Mouse (Mus musculus): ENCODE measurements around the gene Ssu2.

Gene Ssu2

DNA sequence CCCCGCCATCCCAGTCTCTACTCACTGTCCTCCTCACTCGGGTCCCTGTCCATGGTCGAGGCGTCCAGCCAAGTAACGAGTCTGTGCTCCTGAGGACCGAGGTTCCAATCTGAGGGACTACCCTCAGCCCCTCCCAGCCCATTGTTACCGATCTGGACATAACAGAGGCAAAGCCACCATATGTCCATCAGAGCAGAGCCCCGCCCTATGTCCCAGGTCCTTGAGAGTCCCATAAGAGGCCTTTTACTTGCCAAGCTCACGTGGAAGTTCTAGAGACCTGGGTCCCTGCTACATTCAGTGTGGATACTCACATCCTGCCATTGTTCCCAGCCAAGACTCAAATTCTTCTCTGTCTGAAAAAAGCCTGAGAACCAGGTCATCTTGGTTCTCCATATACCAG, at the start of gene Ssu2:
Gene Ssu2, minus strand, starts transcription at position 77 of the 400 bp plus-strand sequence.
- in situ Hi-C loops (cut with MboI), result no loop called here

DNA sequence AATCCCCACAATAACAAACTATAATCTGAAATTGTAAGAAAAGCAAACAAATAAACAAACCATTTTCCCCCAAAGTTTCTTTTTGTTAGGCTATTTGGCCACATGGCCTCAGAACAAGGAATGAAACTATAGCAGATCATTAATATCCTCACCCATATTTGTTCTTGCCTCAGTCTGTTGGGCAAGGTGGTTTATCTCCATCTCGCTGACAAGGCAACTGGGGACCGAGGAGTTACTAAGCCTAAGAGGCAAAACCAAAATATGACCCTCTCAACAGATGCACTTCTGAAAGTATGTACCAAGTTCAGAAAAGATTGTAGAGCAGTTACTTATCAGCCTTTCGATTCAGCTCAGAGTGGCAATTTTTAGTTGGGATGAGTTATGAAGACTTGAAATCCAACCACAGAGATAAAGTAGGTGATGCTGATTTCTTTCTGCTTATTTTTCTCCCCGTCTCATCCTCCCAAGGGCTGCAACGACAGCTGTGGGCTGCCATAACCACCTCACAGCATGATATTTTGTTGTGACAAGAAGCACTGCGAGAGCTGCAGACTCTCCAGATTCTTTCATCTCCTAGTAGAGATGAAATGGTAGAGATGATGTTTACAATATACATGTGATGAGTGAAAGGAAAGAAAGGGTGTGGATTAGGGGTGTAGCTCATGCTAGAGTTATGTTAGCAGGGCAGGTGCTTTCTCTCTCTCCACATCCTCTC, 38.4 kb upstream of the Ssu2 start:
- in situ Hi-C loops (cut with MboI), result no loop called here

DNA sequence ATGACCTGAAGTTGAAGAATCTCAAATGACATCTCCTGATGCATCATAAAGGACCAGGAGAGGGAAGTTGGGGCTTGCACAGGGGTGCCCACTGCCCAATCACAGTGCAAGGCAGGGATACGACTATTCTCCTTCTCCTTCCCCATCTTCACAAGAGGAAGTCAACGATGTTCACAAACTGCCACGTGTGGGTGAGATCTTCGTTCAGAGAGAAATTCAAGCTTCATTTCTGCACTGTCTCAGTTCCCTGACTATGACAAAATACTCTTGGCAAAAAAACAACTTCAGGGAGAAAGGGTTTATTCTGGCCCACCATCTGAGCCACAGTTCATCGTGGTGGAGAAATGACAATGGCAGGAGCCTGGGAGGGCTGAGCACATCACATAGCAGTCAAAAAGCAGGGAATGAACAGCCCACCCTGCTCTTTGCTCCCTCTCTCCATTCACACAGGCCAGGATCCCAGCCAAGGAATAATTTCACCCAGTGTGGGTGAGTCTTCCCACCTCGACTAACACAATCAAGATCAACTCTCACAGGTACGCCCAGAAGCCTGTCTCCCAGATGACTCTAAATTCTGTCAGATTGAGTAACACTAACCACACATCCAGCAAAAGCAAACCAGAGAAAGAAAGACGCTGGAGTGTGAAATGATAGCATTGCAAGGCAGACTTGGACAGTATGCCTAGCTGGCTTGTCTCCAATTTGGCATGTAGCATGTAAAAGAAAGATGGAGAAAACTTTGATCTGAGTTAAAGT, 36.1 kb upstream of the Ssu2 start:
- in situ Hi-C loops (cut with MboI), result no loop called here

DNA sequence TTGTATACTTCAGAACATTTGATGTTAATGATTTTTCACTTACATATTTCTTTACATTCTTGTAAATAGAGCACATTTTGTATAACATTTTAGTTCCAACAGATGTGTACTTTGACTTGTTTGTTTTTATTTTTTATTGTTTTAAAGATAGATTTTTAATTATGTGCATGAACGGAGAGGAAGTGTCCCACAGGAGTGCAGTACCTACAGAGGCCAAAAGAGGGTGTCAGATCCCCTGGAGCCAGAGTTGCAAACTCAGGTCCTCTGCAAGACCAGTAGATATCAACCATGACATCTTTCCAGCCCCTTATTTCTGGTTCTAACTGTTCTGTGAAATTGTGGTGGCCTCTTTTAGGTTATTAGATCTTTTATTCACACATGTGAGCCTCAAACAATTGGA, 33.1 kb upstream of the Ssu2 start:
- in situ Hi-C loops (cut with MboI), result no loop called here

DNA sequence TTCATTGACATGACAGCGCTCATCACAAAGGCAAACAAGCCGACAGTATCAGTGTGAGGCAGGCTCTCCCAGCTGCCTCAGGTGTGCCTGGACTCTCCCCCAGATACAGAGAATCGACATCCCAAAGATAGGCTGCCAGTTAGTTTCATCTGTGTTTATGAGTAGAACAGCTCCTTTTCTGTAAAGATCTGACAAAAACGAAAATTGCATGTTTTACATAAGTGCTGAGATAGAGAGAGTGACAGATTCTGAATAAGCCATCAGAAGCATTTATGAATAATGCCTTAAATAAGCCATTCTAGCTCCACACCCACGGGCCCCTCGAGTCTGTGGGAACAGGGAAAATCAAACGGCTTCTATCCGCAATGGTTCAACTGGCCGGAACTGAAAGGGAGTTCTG, 31.5 kb upstream of the Ssu2 start:
- in situ Hi-C loops (cut with MboI), result no loop called here

DNA sequence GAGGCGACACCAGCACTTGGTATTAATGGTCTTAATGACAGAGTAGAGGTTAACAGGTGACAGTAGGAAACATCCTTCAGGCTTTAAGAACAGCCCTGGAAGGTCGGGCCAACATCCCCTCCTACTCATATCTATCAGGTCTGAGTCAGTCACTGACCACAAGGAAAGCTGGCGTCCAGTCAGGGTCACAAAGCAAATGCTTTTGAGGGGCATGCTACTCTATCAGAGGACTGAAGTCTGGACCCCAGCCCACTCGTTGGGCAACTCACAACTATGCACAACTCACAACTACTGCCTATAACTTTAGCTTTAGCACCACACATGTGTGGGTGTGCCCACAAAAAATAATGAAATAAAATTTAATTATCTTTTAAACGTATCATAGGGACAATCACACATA, 16.3 kb upstream of the Ssu2 start:
- in situ Hi-C loops (cut with MboI), result no loop called here

DNA sequence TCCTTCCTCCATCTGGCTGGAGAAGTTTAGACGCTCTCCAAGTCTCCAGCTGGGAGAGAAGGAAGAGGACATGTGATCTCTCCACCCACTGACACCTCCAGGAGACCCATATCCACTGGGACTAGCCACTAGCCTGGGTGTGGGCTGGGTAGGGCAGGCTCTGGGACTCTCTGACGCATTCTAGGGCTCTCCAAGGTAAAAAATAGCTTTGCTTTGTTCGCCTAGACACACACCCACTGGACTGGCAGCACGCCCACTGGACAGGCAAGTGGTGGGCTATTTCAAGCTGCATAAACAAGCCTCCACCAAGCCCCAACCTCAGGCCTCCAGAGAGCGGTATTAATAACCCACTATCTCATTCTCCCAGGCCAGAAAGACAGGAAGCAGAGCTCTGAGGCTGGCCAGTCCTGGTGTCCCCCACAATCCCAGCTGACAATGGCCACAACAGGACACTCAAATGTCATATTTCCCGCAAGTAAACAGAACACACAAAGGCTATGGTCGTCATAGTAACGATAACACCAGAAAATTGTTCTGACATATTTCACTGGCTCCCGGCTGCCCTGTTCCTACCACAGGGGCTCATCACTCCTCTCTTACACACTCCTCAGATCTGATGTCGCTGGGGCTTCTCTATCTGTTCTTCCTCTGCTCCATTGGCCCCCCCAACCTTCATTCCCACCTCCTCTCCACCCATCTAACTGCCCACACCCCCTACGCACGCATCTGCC, 14.3 kb upstream of the Ssu2 start:
- in situ Hi-C loops (cut with MboI), result no loop called here

DNA sequence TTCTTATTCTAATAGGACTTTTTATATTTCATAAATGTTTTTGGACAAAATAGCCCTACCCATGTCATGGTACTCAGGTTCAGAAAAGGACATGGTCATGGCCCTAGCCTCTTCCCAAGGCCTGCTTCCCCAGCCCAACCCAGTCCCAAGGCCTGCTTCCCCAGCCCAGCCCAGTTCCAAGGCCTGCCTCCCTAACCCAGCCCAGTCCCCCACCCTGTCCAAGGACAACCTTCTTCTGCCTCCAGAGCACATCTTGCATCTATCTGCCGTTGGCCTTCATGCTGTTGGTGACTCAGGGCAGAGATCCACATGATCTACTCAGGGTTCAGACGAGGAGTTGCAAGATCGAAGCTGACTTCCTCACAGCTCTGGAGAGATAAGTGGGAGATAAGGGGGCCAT, 9.5 kb upstream of the Ssu2 start:
- in situ Hi-C loops (cut with MboI), result no loop called here

DNA sequence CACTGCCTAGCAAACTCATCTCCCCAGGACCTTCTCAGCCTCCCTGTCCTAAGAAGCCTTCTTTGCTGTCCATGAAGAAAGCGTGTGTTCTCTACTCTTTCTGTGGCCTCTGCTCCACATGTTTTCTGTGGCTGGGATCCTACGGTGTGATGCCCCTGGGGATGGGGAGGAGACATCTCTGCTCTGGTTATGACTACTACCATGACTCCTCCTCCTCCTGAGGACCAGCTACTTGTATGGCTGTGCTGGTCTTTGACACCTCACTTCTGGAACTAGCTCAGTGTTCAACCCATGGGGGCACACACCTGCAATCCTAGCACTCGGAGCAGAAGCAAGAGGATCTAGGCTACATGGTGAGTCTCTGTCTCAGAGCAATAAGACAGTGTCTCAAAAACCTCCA, 8.5 kb upstream of the Ssu2 start:
- in situ Hi-C loops (cut with MboI), result no loop called here

DNA sequence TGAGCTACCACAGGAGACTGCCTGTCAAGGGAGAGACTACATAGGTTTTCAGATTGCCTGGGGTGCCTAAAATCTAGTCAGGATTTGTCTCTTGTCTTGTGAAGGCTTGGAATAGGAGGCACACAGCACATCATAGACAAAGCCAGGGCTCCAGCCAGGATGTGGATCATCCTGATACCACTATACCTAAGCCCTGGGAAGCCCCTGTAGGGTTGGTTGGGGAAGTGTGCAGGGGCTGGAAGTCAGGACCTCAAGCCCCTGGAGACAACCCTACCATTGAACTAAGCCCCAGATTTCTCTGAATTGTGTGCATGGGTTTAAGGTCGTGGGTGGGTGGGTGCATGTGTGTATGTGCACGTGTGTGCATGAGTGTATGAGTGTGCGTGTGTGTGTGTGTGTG, 562 bp upstream of the Ssu2 start:
- in situ Hi-C loops (cut with MboI), result no loop called here

DNA sequence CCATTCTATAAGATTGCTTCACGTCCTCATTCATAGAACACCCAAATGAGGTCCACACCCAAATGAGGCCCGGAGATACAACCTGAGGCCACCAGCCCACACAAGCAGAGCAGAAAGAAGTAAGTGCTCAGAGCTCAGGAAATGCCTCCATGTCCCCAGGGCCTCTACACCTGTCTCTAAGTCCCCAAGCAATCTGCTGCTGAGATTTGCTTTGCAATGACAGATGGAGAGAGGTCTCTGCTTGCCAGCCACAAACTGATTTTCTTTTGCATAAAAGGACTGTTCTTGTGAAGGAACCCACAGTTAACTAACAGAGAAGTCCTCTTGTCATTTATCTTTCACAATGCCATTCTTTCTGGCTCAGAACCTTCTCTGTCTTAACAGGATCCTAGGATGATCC, 1.6 kb downstream of the Ssu2 start:
- in situ Hi-C loops (cut with MboI), result no loop called here

DNA sequence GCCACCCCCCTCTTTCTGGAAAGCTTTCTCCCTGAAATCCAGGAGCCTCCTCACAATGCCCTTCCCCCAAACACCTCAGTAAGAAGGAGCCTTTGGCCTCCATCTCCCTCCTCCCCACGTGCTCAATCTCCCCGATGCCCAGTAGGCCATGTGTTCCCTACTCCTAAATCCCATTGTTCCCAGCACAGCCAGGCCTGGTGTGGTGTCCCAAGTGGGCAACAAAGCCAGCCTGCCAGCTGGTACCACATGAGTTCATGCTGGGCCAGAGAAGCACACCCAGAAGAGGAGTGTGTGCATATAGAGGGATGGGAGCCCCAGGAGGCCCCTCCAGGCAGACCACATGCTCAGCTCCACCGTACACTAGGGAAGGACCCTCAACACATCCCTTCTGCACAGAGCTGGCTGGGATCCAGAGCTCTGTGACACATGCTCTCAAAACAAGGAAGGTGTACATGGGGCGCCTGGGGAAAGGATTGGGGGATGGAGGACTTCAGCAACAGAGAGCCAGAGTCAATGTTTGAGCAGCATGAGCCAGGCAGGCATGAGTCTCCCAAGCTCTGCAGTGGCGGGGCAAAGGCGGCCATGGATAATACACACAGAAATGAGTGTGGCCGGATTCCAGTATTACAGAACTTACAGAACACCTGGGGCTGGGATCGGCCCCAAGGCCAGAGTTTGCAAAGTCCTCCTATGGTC, 4.7 kb downstream of the Ssu2 start:
- in situ Hi-C loops (cut with MboI), result no loop called here

DNA sequence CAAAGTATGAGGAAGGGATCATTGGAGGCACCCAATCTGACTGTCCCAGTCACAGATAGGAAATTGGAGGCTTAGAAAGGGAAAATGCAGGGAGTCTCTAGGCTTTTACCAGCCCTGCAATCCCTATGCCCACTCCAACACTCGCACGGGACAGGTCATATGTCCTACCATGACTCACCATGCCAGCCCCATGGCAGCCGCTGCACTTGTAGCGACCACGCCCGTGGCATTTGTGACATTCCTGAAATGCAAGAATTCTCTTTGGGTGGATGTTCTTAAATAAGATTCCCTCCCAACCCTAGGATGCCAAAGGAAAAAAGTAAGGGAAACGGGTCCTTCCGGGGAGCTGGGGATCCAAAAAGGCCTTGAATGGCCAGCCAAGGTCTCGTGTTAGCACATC, 8.8 kb downstream of the Ssu2 start:
- in situ Hi-C loops (cut with MboI), result no loop called here

DNA sequence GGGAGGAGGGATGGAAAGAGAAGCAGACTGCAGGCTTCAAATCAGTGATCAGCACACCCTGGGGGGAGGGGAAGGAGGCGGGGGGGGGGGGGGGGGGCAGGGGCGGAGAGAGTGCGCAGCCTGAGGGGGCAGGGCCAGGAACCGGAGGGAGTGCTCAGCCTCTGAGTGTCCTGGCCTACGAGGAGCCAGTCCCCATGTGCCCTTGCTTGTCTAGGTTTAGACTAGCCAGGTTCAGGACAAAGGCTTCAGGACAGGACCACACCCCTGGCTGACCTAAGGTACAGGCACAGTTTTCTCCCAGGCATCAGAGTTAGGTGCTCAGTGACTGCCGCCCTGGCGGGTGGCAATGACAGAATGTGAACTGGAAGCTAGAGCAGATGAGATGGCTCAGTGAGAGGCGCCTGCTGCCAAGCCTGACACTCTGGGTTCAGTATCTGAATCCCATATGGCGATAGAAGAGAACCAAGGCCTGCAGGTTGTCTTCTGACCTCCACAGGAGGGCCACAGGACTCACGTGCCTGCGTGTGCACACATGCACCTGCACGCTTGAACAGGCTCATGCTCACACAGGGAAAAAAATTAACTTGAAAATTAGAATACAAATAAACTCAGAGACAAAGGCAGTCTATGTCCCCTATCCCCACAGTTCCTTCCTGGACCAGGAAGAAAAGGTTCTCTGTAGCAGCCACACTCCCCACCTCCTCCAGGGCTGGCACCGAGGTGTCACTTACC, 12.0 kb downstream of the Ssu2 start:
- in situ Hi-C loops (cut with MboI), result no loop called here

DNA sequence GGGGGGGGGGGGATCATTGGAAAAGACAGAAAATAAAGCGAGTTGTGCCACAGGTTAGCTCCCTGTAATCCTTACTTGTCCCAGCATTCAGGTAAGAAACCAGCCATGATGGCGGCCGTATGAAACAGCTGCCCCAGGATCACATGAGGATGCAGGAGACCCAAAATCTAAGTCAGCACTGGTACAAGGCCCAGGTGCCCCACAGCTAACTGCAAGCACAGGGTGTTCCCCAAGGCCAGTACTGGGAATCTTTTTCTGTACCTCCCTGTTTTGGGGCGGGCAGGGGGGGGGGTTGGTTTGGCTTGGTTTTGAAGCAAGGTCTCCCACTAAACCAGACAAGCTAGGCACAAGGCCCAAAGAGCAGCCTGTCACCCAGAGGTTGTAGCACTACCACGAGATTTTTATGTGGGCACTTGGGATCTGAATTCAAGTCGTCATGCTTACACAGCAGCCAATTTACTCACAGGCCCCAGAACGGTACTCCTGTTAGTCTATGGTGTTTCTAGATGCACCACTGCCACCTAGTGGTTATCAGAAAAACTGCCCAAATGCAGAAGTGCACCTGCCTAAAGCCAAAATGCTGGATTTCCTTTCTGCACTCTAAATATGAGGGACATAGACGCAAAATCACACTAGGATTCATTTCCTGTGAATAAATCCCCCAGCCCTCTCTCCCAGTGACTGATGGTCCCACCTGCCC, 13.8 kb downstream of the Ssu2 start:
- in situ Hi-C loops (cut with MboI), result loop anchor here (25.0 kb wide), 1 partner anchor 162 kb away; no protein-coding TSS in a partner anchor

DNA sequence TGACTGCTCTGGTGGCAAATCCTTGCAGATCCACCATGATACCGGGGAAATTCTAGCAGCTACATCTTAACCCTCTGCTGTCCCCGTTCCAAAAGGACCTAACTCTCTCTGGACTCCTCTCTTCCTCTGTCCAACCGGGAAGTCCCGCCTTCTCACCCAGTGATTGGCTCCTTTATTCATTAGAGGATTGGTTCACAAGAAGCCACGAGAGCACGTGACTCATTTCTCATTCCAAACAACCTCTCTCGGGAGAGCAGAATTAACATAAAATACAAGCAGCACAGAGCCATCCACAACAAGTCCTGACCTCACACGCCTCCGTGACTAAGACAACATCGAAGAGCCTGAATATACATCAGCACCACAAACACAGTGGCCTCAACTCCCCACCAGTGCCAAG, 22.5 kb downstream of the Ssu2 start:
- in situ Hi-C loops (cut with MboI), result loop anchor here (25.0 kb wide), 1 partner anchor 153 kb away; no protein-coding TSS in a partner anchor

DNA sequence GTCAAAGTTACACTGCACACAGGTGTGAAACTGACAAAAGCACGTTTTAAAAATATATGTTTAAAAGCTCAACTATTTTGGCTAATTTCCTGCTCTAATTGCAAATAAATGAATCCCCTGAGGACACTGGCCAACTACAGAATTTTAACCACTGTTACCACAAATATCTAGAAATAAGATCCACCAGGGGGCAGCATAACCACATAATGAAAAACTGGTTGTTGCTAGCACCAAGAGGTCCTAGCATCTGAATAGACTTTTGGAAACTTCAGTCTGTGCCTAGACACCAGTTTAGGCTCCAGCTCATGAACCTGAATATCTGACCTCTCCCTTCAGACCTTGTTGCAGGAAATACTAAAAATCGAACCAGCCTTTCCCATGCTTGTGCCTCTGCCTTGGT, 23.2 kb downstream of the Ssu2 start:
- in situ Hi-C loops (cut with MboI), result loop anchor here (25.0 kb wide), 1 partner anchor 152 kb away; no protein-coding TSS in a partner anchor

DNA sequence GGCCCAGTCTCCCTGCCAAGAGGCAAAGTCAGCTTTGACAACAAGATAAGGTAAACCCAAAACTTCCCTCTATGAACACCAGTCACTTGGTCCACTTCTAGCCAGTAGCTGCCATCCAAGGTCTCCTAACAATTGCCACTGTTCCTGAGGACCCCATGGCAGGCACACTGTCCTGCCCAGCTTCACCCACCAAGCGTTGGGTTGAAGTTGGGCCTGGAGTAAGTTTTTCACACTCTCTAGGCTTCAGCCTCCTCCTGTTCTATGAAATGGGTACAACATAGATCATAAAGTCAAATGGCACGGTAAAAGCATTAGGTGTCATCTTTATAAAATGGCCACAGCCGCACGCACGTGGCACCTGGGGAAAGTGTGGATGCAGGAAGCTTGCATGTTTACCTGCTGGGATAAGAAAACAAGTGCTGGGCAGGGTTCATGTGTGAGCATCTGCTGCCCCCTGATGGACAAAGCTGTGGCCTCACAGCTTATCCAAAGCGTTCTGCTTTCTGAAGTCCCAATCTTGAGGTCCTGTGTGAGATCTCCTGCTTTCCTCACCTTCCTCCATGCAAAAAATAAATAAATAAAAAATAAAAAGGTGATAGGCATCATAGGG, 25.4 kb downstream of the Ssu2 start:
- in situ Hi-C loops (cut with MboI), result loop anchor here (25.0 kb wide), 1 partner anchor 150 kb away; no protein-coding TSS in a partner anchor

DNA sequence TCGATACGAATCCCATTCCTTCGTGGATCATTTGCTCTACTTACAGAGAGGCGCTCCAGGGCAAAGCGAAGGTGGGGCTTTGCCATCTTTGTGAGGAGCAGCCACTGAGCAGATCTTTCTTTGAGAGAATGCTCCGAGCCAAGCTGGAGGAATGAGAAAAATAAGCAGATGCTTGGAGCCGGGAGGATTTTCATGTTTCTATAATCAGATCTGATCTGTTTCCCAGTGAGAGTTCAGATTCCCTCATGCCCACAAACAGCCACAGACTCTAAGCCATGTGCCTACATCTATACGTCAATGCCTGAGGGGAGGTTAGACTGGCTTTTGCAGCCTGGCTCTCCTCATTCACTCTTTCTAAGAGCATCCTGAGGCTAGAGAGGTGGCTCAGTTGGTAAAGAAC, 27.1 kb downstream of the Ssu2 start:
- in situ Hi-C loops (cut with MboI), result loop anchor here (25.0 kb wide), 1 partner anchor 148 kb away; no protein-coding TSS in a partner anchor

DNA sequence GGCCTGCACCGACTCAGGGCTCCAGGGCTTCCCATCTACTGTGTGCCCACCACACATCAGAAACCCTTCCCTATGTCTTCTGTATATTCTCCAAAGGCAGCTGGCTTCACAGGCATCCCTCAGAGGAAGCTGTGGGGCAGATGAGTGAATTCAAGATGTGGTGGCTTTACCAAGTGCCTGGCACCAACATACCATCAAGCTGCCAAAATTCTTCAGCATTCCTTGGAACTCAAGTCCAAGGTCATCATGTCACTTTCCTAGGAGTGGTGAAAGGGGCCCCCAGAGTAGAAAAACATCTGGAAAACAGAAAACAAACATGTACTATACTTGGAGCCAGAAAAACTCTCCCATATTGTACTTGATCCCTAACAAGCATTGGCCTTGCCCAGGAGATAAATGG, 28.5 kb downstream of the Ssu2 start:
- in situ Hi-C loops (cut with MboI), result loop anchor here (25.0 kb wide), 1 partner anchor 147 kb away; no protein-coding TSS in a partner anchor
